Mouse (Mus musculus) heart, adult 11 months (tissue): ENCODE data around the gene Capn2.

ENCODE experiments used
- DNase-seq: peaks from one replicate; pipeline ENCODE4 v3.0.0; 2022

Capn2 gene

GRCm38 (mm10) chr1:182523692-182524091, 6.3 kb upstream of the Capn2 start:
- DNase-seq, result peak; percentile 72

- DNase-seq, result peak; percentile 74
Measured at GRCm38 (mm10) chr1:182522961-182523360, 5.6 kb upstream of the Capn2 start.

GRCm38 (mm10) chr1:182520938-182521500, 3.6 kb upstream of the Capn2 start:
- DNase-seq, result peak; percentile 78

- peak; percentile 98 for DNase-seq
Measured at GRCm38 (mm10) chr1:182520091-182520937, 2.9 kb upstream of the Capn2 start.

GRCm38 (mm10) chr1:182519341-182519740, 1.9 kb upstream of the Capn2 start:
- peak; percentile 92 for DNase-seq

GRCm38 (mm10) chr1:182518811-182519210, 1.4 kb upstream of the Capn2 start:
- DNase-seq, result peak; percentile 92

- peak; percentile 88 for DNase-seq
Measured at GRCm38 (mm10) chr1:182518143-182518680, 804 bp upstream of the Capn2 start.

- no peak for DNase-seq
Measured at GRCm38 (mm10) chr1:182517677-182518011, 236 bp upstream of the Capn2 start.

GRCm38 (mm10) chr1:182514803-182515590, 2.4 kb downstream of the Capn2 start:
- DNase-seq, result peak; percentile 77

- DNase-seq, result peak; percentile 87
Measured at GRCm38 (mm10) chr1:182513714-182514113, 3.7 kb downstream of the Capn2 start.

- DNase-seq, result peak; percentile 95
Measured at GRCm38 (mm10) chr1:182512901-182513410, 4.5 kb downstream of the Capn2 start.

GRCm38 (mm10) chr1:182511778-182512177, 5.6 kb downstream of the Capn2 start:
- DNase-seq, result peak; percentile 94

- peak; percentile 83 for DNase-seq
Measured at GRCm38 (mm10) chr1:182511073-182511472, 6.3 kb downstream of the Capn2 start.

- peak; percentile 89 for DNase-seq
Measured at GRCm38 (mm10) chr1:182509110-182509797, 8.2 kb downstream of the Capn2 start.

- DNase-seq, result peak; percentile 99
Measured at GRCm38 (mm10) chr1:182506229-182506986, 11.0 kb downstream of the Capn2 start.

- peak; percentile 92 for DNase-seq
Measured at GRCm38 (mm10) chr1:182505291-182505690, 12.1 kb downstream of the Capn2 start.

GRCm38 (mm10) chr1:182504223-182504622, 13.2 kb downstream of the Capn2 start:
- DNase-seq, result peak; percentile 99

- peak; percentile 90 for DNase-seq
Measured at GRCm38 (mm10) chr1:182503206-182503900, 14.1 kb downstream of the Capn2 start.

GRCm38 (mm10) chr1:182502491-182503050, 14.8 kb downstream of the Capn2 start:
- peak; percentile 94 for DNase-seq

- peak; percentile 97 for DNase-seq
Measured at GRCm38 (mm10) chr1:182501815-182502405, 15.5 kb downstream of the Capn2 start.
